Mouse (Mus musculus) thymus, postnatal 14 days (tissue): ENCODE measurements around the gene Rad51b.

Experiments
- DNase-seq: peaks from one replicate; pipeline ENCODE4 v3.0.0; 2021

Gene Rad51b

GRCm38 (mm10) chr12:79707565-79708422 lies 410.7 kb downstream of the Rad51b start:
- DNase-seq: no peak

DNA sequence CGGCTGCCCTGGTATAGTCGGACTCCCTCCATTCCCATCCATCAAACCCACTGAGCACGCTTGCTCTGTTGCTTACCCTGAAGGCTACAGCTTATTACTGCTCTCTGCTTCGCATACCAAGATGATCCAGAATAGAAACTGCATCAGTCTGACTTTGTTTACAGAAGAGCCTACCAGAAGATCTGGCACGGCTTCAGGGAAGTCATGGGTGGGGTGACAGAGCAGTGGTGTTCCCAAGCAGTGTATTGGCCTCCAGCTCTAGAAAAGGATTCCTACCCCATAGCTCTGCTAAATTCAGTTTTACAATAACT lies 411.3 kb downstream of the Rad51b start:
- DNase-seq: no peak

DNA sequence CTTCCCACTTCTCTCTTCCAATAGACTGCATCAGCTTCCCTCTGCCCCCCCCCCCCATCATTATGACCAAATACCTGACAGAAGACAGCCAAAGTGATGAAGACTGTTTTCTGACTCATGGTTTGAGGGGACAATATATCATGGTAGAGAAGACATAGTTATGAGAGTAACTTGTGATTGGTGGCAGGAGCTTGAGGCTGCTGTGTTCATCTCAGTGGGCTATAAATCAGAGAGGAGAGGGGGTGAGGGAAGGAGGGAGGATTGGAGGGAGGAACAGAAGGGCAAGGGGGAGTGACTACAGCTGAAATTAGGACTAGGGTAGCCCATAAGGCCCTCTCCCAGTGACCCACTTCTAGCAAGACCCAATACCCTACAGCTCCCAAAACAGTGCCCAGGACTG lies 416.2 kb downstream of the Rad51b start:
- no peak for DNase-seq

GRCm38 (mm10) chr12:79714484-79714883 lies 417.4 kb downstream of the Rad51b start:
- DNase-seq: no peak

GRCm38 (mm10) chr12:79715506-79716345 lies 418.6 kb downstream of the Rad51b start:
- DNase-seq: no peak

DNA sequence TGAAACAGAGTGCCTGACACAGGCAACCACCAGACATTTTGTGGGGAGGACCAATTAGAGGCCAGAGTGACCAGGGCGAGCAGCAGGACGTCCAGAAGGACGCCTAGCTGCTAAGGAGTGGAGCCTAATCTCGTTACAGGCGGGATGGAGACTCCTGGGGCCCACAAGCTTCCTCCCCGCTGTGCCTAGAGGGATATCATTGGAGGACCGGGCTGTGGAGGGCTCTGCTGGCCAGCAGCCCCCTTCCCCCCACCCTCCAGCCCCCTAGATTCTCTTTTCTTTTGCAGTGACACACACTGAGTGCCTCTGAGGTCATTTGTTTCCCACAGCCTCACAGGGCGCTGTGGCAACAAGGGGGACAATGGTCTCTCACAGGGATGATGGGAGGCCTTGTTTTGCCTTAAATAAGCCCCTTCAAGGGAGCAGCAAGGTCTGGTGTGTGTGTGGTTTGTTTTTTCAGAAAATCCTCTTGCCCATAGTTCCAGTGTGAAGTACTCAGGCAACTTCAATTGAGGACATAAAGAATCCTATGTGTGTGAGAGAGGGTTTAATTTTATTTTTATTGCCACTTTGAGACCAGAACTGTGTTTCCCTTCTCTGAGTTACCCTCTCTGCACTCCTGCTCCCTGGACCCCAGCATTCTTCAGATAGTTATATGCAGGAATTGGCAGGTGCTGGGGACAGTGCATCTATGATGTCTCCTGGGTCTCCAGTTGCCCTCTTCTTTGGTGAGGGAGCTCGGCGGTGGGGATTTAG lies 422.2 kb downstream of the Rad51b start:
- DNase-seq: no peak

DNA sequence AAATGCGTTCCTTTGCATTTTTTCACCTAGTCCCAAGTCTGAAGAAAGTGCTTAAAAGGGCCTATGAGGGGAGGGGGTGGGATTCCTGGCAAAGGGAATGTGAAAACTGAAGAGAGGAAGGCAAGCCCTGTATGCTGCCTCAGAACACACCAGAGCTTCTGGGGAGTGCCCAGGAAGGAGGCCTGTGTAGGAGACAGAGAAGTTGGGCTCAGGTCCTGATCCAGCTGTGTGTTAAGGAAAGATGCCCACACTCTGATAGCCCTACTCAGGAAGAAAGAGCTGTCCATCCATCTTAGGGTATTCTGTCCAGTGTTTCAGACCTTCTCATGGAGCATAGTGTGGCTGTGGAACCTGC lies 422.7 kb downstream of the Rad51b start:
- DNase-seq: no peak

- DNase-seq: no peak
Measured at GRCm38 (mm10) chr12:79724875-79725274, 427.8 kb downstream of the Rad51b start.

DNA sequence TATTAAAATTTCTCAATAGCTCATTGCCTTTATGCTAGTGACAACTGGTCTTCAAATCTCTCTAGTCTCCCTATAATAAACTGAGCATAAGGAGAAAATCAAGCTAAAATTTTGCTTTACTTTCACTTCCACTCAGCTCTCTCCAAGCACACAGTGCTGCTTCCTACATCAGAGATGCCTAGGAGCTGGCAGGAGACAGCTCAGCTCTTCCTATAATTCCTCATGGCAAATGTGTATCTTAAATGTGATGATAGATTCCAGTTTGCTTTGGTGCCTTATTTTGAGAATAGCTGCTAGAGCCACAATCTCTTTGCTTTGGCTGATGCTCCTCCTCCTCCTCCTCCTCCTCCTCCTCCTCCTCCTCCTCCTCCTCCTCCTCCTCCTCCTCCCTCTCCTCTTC lies 428.6 kb downstream of the Rad51b start:
- DNase-seq: no peak

DNA sequence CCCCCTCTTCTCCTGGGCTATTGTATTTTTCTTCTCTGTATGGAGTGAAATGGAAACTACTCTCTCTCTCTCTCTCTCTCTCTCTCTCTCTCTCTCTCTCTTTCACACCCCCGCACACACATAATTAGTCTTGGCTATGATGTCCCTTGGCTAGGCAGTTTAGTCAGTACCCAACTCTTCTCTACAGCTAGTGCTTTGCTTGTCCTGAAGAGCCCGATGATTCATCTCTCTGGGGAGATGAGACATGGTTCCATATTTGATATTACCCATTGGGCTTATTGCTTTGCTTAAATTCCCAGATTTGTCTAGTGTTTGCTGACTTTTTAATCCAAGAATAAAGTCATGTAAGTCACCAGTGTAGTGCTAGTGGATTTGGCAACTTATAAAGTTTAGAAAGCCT lies 429.0 kb downstream of the Rad51b start:
- no peak for DNase-seq

DNA sequence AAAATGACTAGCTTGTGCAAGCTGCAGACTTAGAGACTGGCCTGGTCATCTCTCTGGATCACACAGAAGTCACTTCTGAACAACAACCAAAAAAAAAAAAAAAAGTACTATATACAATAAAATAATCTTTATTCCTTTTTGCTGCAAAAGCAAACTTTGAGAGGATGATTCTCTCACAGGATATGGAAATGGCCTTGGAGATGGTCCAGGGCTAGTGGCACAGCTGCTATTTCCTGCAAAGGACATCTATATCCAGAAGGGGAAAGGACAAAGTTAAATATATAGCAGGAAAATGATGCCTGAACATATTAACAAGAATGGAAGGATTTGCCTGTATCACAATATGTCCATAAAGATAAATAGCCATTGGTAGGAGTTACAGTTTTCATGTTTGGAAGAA lies 429.9 kb downstream of the Rad51b start:
- DNase-seq: no peak

- no peak for DNase-seq
Measured at GRCm38 (mm10) chr12:79729926-79730506, 432.9 kb downstream of the Rad51b start.

GRCm38 (mm10) chr12:79731905-79732304 lies 434.8 kb downstream of the Rad51b start:
- no peak for DNase-seq

DNA sequence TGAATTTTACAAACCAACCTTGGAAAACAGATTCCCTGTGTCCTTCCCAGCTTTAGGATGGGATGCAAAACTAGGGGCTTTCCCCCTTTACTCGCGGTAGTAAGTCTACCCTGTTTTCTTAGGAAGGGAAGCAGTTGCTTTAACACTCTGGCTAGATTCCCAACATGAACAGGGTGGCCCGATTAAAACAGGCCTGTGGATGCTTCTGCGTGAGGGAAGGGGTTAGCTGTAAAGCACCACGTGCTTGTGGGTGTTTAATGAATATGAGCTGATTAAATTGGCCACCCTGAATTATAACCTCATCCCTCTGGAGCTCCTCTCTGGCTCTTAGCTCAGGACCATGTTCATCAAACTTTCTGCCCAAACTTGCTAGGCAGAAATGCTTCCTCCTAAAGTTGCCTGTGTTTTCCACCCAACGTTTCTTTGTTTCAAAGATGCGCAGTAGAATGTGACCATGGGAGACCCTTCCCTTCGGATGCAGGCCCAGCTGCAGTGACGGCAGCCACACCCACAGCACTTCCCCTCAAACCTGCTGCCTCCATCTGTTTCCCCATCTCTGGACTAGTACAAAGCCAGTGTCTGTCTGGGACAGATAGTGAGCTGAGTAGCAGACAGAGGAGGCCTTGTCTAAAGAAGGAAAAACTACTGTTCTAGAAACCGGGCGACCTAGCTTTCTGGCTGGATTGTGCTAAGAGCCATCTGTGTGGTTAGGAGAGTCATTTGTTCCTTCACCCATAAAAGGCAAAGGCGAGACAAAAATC lies 435.5 kb downstream of the Rad51b start:
- no peak for DNase-seq

DNA sequence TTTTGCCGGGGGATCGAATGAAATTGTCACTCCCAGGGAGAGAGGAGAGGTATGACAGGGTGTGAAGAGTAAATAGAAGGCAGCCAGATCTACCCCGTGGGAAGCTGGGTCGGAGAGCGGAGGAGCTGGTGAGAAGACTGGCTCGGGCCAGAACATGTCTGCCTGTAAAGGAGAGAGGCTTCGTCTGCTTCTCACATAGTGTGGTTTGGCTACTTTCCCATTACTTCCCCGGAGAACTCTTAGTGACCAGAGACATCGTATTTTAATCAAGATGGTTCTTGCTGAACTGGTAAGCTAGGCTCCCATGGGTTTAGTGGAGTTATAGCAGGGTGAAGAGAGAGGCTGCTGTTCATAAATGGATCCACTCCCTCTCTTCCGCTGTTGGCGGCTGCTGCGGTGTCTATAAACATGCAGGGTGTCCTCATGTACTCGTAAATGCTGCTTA lies 438.3 kb downstream of the Rad51b start:
- DNase-seq: no peak

GRCm38 (mm10) chr12:79735882-79736281 lies 438.8 kb downstream of the Rad51b start:
- DNase-seq: no peak

DNA sequence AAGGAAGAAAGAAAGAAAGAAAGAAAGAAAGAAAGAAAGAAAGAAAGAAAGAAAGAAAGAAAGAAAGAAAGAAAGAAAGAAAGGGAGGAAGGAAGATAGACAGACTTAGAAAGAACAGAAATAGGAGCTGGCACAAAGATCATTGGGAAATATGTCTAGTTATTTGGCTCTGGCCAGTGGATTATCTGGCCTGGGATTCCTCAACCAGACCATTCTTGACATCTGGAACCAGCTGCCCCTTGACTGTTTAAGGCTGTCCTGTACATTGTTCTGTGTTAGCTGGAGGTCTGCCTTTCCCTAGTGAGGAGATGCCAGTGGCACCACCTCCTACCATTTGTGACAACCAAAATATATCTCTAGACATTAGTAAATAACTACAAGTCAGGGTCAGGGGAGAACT lies 441.6 kb downstream of the Rad51b start:
- no peak for DNase-seq

DNA sequence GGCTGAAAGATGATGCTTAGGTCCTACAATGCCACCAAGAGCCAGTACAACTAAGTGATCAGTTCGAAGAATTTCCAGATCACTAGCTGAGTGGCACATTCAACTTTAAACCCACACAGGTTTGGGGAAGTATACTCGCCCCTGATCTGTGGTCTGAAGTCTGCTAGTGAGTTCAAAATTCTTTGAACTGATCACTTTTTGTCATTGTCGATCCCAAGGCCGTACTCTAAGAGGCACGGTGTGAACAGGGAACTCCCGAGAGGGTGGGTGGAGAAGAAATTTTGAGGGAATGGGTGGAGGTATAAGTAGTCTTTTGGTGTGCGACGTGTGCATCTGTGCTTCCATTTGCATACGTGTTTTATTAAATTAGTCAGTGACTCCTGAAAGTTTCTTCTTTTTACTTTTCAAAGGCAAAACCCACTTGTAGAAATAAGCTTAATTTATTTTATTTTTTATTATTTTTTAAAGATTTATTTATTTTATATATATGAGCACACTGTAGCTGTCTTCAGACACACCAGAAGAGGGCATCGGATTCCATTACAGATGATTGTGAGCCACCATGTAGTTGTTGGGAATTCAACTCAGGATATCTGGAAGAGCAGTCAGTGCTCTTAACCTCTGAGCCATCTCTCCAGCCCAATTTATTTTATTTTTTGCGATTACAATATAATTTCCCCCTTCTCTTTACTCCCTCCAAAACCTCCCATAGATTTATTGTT lies 443.0 kb downstream of the Rad51b start:
- DNase-seq: no peak

DNA sequence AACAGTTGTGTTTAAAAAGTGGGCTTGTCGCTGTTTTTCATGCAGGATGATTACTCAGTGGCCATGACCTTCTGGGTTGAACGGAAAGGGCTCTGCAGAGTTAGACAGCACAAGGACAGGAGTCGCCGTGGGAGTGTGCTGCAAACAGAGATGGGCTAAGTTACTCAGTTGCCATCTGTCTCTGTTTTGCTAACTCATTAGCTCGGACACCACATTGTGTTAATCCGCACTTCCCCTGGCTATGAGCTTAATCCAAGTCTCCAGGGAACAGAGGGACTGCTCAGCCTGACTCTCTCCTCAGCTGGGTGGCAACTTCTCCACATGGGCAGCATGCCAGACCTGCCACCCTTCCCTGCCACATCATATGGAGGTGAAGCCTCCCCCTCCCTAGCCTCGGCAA lies 445.1 kb downstream of the Rad51b start:
- DNase-seq: no peak

- no peak for DNase-seq
Measured at GRCm38 (mm10) chr12:79744131-79744530, 447.0 kb downstream of the Rad51b start.

DNA sequence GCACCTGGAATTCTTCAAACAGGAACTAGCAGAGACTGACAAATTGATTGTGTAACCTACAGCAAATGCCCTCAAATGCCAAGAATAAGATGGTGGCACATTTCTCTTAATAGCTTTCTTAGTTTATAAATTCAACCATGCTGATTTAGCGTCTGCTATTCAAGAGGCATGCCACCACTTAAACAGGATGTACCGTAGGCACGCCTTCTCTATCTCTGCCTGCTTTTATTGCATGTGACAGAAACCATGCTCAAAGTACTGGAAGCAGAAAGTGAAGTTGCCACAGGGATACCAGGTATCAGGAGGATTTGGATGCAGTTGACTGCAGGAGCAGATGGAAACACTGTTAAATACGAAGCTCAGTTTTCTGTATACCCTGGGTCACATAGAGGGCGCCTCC lies 448.1 kb downstream of the Rad51b start:
- DNase-seq: no peak
